Mouse (Mus musculus): ENCODE measurements around the gene Krtap22-2. TPM values are rescaled to one million over a fixed set of nuclear protein-coding genes. Genes with fewer than 3 reads are reported as not detected.
"Not testable (repeated sequence)": the region's sequence is repeated elsewhere in the genome, so short reads cannot be mapped to it uniquely, and the experiment has no call there.

Gene Krtap22-2
- total RNA-seq (2021): not detected
- long read RNA-seq, experiment 1: 0 reads
- long read RNA-seq, experiment 2: 0 reads

- DNase-seq: no peak
Observed at GRCm38 (mm10) chr16:89010659-89011058, at the start of gene Krtap22-2. TSS of gene Krtap22-2 (minus strand) at chr16:89010759.

GRCm38 (mm10) chr16:89047783-89048182 lies 37.2 kb upstream of the Krtap22-2 start, which contains the start of gene Krtap6-5:
TSS of gene Krtap6-5 (minus strand) at chr16:89047883.
- DNase-seq: no peak

- DNase-seq: not testable (repeated sequence)
Observed at GRCm38 (mm10) chr16:89041372-89041771, 30.8 kb upstream of the Krtap22-2 start, which contains the start of gene Gm10228. TSS of gene Gm10228 (minus strand) at chr16:89041472.

GRCm38 (mm10) chr16:89031399-89031798 lies 20.8 kb upstream of the Krtap22-2 start, which contains the start of gene Krtap6-1:
TSS of gene Krtap6-1 (plus strand) at chr16:89031699.
- DNase-seq: not testable (repeated sequence)

GRCm38 (mm10) chr16:89014984-89015383 lies 4.4 kb upstream of the Krtap22-2 start, which contains the start of gene Gm10229:
TSS of gene Gm10229 (plus strand) at chr16:89015284.
- not testable (repeated sequence) for DNase-seq

- no peak for DNase-seq
Observed at GRCm38 (mm10) chr16:89013973-89014372, 3.4 kb upstream of the Krtap22-2 start.

GRCm38 (mm10) chr16:88962773-88963172 lies 47.8 kb downstream of the Krtap22-2 start, which contains the start of gene Krtap16-3:
TSS of gene Krtap16-3 (minus strand) at chr16:88962873.
- no peak for DNase-seq

Other genes starting within 250 kb of the Krtap22-2 start
- not detected for gene 2310057N15Rik, start 236.6 kb downstream of the Krtap22-2 start, total RNA-seq (2021)
- not detected for gene Gm5965, start 232.9 kb downstream of the Krtap22-2 start, total RNA-seq (2021)
- not detected for gene Gm20741, start 198.5 kb downstream of the Krtap22-2 start, total RNA-seq (2021)
- not detected for gene Krtap15, start 190.5 kb downstream of the Krtap22-2 start, total RNA-seq (2021)
- not detected for gene Krtap14, start 184.6 kb downstream of the Krtap22-2 start, total RNA-seq (2021)
- gene Krtap19-1, start 141.3 kb downstream of the Krtap22-2 start, total RNA-seq (2021): not detected
- gene Krtap19-2, start 136.5 kb downstream of the Krtap22-2 start, total RNA-seq (2021): not detected
- gene Krtap19-3, start 132.7 kb downstream of the Krtap22-2 start, total RNA-seq (2021): not detected
- gene Krtap19-4, start 125.7 kb downstream of the Krtap22-2 start, total RNA-seq (2021): not detected
- gene Krtap19-5, start 114.3 kb downstream of the Krtap22-2 start, total RNA-seq (2021): not detected
- gene Krtap19-9b, start 78.5 kb downstream of the Krtap22-2 start, total RNA-seq (2021): not detected
- gene Krtap16-3, start 47.9 kb downstream of the Krtap22-2 start, total RNA-seq (2021): not detected
- not detected for gene Gm10229, start 4.5 kb upstream of the Krtap22-2 start, total RNA-seq (2021)
- gene Krtap6-1, start 20.9 kb upstream of the Krtap22-2 start, total RNA-seq (2021): not detected
- not detected for gene Gm10228, start 30.7 kb upstream of the Krtap22-2 start, total RNA-seq (2021)
- gene Krtap6-5, start 37.1 kb upstream of the Krtap22-2 start, total RNA-seq (2021): not detected
- not detected for gene 1110025L11Rik, start 53.2 kb upstream of the Krtap22-2 start, total RNA-seq (2021)
- not detected for gene Krtap6-3, start 73.3 kb upstream of the Krtap22-2 start, total RNA-seq (2021)
- gene Gm6358, start 130.1 kb upstream of the Krtap22-2 start, total RNA-seq (2021): not detected
- not detected for gene Gm10061, start 140.3 kb upstream of the Krtap22-2 start, total RNA-seq (2021)
- gene Gm9789, start 147.2 kb upstream of the Krtap22-2 start, total RNA-seq (2021): not detected
- not detected for gene Gm7735, start 158.7 kb upstream of the Krtap22-2 start, total RNA-seq (2021)
- gene 1110057P08Rik, start 164.0 kb upstream of the Krtap22-2 start, total RNA-seq (2021): not detected
- not detected for gene Krtap20-2, start 195.1 kb upstream of the Krtap22-2 start, total RNA-seq (2021)

Measured in adrenal gland, postnatal 10 days (tissue).